Mouse (Mus musculus) layer of hippocampus, adult 9-11 months (tissue): ENCODE measurements around the gene Sec24b.

ENCODE experiments used
- DNase-seq: peaks from one replicate; pipeline ENCODE4 v3.0.0; 2022

Sec24b gene

DNA sequence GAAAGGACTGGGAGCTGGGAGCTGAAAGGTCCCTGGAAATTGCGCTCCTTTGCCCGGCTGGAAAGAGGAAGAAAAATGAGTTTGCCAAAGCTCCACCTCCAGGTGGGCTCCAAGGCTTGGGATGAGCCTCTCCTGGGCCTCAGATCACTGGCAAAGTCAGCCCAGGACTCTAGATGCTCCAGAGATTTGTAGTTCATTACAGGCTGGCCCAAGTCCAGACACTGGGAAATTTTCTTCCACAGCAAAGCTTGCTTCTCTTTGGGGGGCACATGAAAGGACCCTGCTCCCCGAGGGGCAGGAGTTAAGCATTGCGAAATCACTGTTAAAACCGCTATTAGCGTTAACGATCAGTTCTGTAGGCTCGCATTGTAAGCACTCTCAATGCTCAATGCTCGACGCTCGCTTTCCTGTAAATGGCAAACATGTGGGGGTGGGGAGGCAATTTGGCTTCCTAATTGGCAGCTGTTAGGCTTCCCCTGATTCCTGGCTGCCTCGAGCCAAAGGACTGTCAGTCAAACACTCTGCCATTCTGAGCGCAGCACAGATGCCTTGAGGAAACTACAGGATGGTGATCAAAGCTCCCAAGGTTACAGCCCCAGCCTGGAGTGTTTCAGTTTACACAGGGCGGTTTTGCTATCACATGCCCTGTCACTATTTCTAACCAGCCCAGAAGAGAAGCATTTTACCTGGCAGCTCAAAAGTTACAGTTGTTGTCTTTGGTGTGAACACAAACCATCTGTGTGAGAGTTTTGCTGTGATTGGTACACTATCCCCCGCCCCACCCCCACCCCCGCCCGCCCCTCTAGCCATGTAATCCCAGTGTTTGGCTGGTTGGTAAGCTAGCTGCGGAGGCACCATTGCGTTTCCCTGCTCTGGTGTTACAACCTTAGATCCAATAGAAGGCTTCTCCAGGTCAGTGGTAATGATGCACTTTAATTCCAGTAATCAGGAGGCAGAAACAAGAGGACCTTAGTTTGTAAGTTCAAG, 90.5 kb downstream of the Sec24b start:
- peak; percentile 60 for DNase-seq

DNA sequence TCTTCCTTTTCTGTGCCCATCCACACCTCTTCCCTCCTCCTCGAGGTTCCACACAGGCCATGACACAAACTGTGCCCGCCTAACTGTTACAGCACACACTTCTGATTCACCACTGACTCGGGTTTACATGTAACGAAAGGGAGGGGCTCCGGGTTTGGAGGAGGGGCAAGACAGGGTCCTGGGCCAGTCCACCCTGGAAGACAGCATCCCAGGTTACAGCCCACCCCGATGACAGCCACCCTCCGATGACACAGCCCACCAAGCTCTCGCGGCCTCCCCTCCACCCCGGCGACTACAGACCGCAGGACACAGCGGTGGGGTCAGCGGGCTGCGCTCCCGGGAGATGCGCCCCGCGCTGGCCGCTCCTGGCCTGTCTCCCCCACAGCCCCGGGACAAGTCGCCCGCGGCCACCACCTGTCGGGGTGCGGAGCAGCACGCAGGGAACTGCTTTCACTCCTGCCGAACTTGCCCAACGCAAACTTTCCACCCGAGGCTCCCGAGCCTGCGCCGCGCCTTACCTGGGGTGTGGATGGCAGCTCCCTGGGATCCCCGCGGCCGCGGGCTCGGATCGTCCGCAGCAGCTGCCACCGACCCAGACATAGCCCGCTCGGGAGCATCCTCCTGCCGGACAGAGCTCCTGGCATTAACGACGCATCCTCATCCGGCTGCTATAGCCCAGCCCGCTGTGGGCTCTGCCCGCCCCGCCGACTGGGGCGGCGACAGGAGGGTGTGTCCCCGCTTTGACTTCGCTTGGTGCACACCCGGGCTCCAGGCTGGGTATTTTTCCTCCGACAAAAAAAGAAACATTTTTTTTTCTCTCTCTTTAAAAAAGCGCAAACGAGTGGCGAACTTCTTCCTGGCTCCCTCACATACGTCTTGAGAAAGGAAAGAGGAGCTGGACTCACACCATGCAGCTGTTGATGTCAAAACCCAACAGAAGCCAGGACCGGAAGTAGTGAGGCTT, 91.6 kb downstream of the Sec24b start, which contains the start of gene Mcub:
Gene Mcub (minus strand): TSS at position 775 of the 964 bp plus-strand sequence.
- DNase-seq = no peak

DNA sequence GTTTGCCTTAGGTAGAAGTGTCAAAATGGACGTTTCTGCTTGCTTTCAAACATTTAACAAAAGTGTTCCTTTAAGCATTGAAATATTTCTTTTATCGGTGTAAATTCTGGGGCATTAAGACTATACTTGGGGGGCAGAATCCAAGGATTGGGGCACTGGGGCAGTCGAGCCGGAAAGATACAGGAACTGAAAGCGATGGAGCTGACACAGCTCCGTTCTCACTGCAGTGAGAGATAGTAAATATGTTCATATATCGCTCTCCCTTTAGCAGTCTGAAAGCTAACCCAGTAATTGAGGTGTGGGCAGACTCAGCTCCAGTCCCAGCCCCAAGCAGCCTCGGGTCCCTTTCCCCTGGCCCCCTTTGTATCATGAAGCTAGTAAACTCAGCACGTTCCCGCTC, 92.3 kb downstream of the Sec24b start:
- no peak for DNase-seq

DNA sequence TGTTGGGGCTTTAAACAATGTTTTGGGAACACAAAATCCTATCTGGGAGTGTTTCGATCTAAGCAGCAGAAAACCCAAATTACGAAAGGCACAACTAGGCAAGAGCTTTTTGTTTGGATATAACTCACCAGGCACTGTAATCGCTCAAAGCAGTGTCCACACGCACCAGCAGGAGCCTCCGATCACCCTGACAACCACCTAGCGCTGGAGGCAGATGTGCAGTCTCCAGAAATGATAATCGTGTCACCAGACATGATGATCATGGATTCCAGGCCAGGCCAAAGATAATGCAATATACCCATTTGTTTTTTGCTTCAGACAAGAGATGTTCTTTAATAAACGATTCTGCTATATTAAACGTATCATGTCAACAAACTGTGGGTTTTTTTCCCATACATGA, 93.5 kb downstream of the Sec24b start:
- no peak for DNase-seq

DNA sequence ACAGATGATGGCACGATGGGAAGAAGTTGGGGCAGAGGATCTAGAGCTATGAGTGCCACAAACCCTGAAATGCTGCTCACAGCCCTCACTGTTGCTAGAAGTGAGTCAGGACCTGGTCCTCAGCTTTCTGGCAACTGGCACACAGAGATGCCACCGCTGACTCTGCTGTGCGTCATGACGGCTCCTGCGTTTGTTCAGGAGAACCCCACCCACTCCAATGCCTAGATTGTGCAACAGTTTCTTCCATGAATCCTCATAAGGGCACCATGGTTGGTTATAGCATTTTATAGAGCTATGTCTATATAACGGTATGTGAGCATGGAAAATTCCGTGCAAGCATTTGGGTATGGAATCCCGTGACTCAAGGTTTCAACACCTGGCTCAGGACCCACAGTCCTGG, 96.7 kb downstream of the Sec24b start:
- no peak for DNase-seq

DNA sequence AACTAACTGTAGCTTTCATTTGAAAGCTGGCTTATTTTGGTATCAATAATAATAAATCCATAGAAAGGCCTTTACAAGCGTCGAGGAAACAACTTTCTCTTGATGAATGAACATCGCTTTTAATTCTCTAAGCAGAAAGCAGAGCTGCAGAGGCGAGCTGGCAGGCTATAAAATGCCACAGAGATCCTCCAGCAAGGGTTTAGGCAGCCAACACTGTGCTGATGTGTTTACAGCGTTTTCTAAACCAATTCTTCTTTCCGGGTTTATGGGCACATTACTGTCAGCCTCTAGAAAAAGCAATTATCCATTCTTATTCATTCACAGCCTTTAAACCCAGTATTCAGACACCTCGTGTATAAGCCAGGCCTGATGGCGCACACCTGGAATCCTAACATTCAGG, 98.8 kb downstream of the Sec24b start:
- DNase-seq = no peak

DNA sequence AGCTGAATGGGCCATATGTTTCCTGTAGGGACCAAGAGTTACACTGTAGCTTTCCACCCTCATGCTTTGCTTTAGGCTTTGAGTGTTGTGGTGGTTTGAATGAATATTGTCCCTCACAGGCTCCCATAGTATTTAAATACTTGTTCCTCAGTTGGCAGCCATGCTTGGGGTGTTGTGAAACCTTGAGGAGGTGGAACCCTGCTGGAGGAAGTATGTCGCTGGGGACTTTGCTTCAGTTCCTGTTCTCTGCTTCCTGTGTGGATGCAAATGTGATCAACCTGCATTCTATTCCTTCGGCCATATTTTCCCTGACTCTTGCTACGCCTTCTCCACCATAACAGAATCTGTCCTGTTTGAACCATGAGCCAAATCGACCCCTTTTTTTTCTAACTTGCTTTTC, 108.1 kb downstream of the Sec24b start:
- no peak for DNase-seq

DNA sequence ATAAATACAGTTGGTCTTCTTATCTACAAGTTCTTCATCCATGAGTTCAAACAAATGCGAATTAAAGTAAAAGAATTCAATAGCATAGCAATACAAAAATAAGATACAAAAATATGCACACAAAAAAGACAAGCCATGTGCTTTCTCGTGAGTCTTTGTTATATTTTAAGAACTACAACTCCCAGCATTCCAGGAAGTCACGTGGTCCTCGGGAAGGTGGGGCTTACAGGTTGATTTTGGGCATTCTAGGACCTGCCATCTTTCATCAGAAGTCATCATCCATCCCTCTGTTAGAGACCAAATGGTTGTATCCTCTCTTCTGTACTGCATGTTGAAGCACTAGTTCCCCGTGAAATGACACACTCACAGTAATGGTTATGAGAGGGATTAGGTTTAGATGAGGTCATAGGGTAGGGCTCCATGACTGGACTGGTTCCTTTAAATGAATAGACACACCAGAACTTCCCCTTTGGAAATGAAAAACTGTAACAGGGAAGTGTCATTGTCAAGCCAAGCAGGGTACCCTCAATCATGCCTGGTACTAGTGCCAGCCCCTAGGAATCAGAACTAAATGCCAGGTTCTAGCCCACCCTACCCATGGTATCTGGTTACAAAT, 112.1 kb downstream of the Sec24b start:
- DNase-seq = no peak

DNA sequence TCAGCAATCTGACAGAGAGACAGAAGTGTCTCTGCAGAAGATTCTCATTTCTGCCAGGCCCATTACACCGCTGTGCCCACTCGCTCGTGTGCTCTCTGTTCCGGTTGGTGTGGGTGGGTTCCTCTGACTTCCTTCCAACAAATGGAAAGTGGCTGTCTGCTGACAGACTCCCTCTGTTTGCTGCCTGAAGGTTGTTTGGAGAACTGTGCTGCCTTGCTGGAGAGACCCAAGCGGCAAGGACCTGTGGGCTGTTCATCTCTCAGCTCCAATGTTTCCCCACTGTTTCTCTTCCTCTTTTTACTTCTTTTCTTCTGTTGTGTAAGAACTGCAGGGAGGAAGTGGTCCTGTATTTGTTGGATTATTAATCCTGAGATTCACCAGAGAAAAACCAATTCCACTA, 113.0 kb downstream of the Sec24b start:
- peak; percentile 69 for DNase-seq

DNA sequence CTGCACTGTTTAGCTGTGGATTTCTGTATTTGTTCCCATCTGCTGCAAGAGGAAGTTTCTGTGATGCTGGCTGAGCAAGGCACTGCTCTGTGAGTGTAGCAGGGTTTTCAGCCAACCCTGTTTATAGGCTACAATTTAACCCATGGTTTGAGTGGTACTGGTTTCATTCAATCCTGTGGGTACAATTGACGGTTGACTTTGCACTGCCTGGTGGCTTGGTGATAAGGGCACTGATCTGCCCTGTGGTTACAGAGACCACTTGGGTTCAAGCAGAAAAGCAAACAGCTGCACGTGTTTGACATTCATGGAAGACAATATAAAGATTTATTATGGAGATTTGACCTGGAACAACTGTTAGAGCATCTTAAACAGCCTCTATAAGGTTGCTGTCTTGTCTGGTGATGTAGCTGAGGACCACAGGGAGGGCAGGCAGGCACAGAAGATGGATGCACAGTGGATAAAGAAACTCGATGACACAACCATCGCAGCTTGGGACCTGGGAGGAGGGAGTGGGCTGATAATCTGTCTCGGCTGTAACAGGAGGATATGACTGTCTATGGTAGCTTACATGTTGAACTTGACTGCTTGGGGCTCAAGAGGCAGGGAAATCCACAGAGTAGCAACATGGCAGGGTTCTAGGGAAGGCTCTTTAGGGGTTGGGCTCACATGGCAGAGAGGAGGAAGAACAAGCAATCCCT, 115.0 kb downstream of the Sec24b start:
- DNase-seq = no peak

DNA sequence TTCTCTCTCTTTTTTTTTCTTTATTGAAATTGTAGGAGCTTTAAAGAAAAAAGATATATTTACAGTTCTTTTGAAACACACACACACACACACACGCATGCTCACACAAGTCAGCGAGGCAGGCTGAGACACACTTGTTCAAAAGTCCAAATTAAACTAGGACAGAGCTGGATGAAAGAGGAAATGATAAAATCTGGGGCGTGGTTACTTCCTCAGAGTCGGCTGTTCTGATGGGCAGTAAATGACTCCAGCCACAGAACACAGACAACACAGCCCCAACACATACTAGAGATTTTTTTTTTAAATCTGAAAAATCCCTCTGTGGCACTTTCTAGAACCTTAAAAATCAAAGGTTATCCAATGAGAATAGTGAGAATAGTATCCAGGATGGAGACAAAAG, 117.5 kb downstream of the Sec24b start:
- DNase-seq = no peak

DNA sequence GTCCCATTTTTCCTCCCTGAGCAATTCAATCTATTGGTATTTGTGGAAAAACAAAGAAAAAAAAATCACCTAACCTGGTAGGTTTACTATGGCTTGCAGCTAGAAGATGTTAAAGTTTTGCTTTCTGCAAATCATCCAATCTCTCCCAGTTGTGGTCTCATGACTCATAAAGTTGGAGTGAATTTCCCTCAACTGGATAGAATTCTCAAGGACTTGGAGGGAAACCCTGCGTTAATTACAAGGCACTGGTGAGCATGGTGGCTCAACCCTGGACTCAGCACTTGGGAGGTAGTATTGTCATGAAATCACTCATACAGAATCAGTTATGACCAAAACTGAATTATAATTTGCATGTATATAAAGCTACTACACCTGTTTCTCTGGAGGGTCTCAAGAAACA, 120.1 kb downstream of the Sec24b start:
- no peak for DNase-seq

DNA sequence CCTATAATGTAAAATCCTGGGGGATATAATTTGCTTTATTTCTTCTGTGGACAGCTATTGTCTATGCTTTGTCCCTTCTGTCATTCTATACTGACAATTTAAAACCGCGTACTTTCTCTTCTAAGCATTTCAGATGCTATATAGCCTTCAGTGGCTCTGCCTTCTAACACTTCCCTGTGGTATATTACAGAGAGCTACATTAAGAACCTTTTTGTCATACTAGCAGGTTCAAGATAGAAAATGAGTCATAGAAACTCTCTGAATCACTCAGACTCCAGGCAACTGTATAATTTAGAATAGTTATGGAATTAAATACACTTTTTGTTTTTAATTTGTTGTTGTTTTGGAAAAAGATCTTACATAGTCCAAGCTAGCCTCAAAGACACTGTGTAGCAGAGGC, 120.6 kb downstream of the Sec24b start:
- no peak for DNase-seq

DNA sequence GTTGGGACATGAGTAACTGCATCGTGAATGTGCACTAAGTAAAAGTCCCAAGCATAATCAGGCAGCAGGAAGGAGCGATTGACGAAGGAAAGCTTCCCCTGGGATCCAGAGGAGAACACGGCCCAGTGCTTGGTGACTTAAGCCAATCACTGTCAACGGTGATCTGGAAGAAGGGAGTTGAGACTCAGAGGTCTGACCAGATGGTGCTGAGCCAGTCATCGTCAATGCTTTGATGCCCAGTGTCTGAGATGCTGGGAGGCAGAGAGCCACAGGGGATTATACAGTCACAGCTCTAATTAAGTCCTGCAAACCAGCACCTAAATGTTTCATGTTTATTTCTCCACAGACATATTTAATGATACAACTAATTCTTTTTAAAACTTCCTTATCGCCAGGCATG, 122.3 kb downstream of the Sec24b start:
- no peak for DNase-seq

DNA sequence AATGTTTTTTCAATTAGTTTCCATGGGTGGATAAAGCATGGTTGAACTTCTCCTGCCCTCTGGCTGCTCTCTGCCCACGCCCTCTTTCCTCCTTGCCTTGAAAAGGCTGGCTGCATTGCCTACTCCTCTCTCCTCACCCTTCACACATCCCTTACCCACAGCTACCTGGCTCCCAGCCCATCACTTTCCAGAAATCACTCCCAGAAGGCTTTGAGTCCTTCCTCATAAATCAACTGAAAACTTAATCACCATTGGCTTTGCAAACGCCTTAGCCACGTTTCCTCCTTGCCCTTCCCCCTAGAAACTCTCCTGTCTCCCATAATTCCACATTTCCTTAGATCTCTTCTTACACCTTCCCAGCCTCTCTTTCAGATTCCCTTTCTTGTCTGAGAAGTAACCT, 123.5 kb downstream of the Sec24b start:
- DNase-seq = no peak

DNA sequence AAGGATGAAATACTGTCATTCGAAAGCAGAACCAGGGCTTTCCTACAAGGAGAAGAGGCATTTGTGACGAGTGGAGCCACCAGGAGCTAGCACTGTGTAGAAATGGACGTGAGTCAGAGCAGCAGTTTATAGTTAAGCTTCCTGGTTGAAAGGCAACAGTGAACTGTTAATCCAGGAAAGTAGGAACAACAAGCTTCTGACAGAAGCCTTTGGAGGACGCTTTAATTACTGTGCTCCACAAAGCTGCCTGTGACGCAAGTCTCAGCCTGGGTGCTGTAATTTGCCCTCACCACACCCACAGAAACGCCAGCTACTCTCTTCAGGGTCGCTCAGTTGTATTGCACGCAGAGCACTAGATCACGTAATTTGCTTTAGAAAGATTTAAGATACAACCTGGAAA, 124.8 kb downstream of the Sec24b start:
- no peak for DNase-seq
